Mouse (Mus musculus) heart, embryonic 10.5 days (tissue): ENCODE data around the gene Ttc7b. TPM values are rescaled to one million over a fixed set of nuclear protein-coding genes. Genes with fewer than 3 reads are reported as not detected.

Source experiments
- DNase-seq: peaks from one replicate; pipeline ENCODE4 v3.0.0-alpha.2; 2017; ENCODE audit warnings: low spot score
- H3K27ac ChIP-seq: fragments of 300-500 bp; sonication (generic); 2 replicates; pipeline ENCODE4 v1.5.1; 2016; ENCODE audit warnings: mild to moderate bottlenecking
- H3K27me3 ChIP-seq: fragments of 300-500 bp; sonication (generic); 2 replicates; pipeline ENCODE4 v1.6.1; 2016; ENCODE audit warnings: mild to moderate bottlenecking; ENCODE audit not compliant: poor library complexity, insufficient read depth, severe bottlenecking
- H3K36me3 ChIP-seq: fragments of 300-500 bp; sonication (generic); 2 replicates; pipeline ENCODE4 v1.6.1; 2016; ENCODE audit warnings: mild to moderate bottlenecking, moderate library complexity
- H3K4me1 ChIP-seq: fragments of 300-500 bp; sonication (generic); 2 replicates; pipeline ENCODE4 v1.6.1; 2016; ENCODE audit warnings: mild to moderate bottlenecking
- H3K4me3 ChIP-seq: fragments of 300-500 bp; sonication (generic); 2 replicates; pipeline ENCODE4 v1.5.1; 2016; ENCODE audit warnings: mild to moderate bottlenecking, moderate library complexity
- H3K9me3 ChIP-seq: fragments of 300-500 bp; sonication (generic); 2 replicates; pipeline ENCODE4 v1.6.1; 2016; ENCODE audit warnings: mild to moderate bottlenecking, moderate library complexity
- WGBS: fragments of 180-500 bp; shearing (Covaris S2); methylation state at CpG from one replicate; pipeline ENCODE4 v1.1.7; 2016; 5-methylcytosine and 5-hydroxymethylcytosine counted together
- polyA plus RNA-seq: library from polyadenylated mRNA; unstranded; fragments of >200 nt; fragmentation: Nextera tagmentation; extraction: Ambion mirVana; gene quantifications from 2 replicates; pipeline ENCODE4 v1.2.1, GENCODE M21; 2016

Ttc7b gene
- polyA plus RNA-seq, 1 experiment from 2014 or later: 5.9 TPM

- no peak for DNase-seq
- WGBS: 78% methylated on average over 14 of the region's 14 CpGs
- Histone ChIP-seq H3K27ac (no peak overlapping the region), H3K4me3 (no peak overlapping the region), H3K27me3 (no peaks in the 10 kb centered on the region), H3K9me3 (no peaks in the 10 kb centered on the region), H3K36me3 (peaks cover 33% of the 10 kb centered on the region; the same call in 1 of the 2 replicates), H3K4me1 (0 out of 2 replicates have a peak, but pooled peaks cover 2% of the 10 kb centered on the region)
Observed at GRCm38 (mm10) chr12:100380697-100381291, 139.8 kb downstream of the Ttc7b start.

DNA sequence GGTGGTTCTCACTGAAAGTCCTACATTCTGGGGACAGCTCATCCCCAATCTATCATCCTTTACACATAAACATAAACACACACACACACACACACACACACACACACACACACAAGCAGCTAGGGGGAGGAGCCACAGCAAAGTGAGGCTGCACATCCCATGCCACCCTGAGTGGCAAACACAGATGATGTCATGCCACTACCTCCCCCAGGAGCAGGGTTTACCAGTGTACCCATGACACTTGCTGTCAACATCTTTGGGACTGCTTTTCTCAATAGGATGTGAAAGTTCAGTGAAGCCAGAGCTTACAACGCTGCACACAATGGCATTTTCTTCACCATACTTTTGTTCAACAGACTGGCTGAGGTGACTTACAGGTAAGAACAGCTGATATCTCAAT, 140.8 kb downstream of the Ttc7b start:
- Histone ChIP-seq H3K27me3 (no peaks in the 10 kb centered on the region), H3K9me3 (no peaks in the 10 kb centered on the region), H3K4me1 (no peaks in the 10 kb centered on the region), H3K27ac (no peak overlapping the region), H3K36me3 (peaks cover 38% of the 10 kb centered on the region), H3K4me3 (no peak overlapping the region)
- DNase-seq: no peak
- WGBS: 78% methylated on average over 1 of the region's 1 CpGs

DNA sequence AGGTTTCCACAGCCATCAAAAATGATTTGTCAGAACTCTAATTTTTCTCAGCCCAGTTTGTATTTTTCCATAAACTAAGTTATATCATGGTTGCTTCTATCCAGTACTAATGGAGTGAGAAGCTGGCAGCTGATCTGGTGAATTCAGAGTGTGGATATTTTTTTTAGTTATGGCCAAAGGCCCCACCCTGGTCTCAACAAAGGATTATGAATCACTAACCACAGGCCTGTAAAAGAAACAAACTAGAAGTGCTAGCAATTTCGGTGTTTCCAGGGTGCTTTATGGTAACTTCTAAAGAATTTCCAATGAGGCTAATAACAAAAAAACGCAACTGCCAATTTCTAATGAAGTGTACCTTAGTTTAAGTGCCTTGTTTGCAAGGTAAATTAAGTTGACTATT, 142.4 kb downstream of the Ttc7b start:
- H3K4me3 ChIP-seq: no peak overlapping the region
- no peak overlapping the region for H3K27ac ChIP-seq
- WGBS: 76% methylated on average over 2 of the region's 2 CpGs
- H3K9me3 ChIP-seq: no peaks in the 10 kb centered on the region
- no peaks in the 10 kb centered on the region for H3K4me1 ChIP-seq
- no peaks in the 10 kb centered on the region for H3K27me3 ChIP-seq
- DNase-seq: no peak
- H3K36me3 ChIP-seq: peaks cover 43% of the 10 kb centered on the region

GRCm38 (mm10) chr12:100377791-100378190, 142.8 kb downstream of the Ttc7b start:
- Histone ChIP-seq H3K4me3 (no peak overlapping the region), H3K9me3 (no peaks in the 10 kb centered on the region), H3K27me3 (no peaks in the 10 kb centered on the region), H3K4me1 (no peaks in the 10 kb centered on the region), H3K27ac (no peak overlapping the region), H3K36me3 (peaks cover 43% of the 10 kb centered on the region)
- WGBS: 46% methylated on average over 1 of the region's 1 CpGs
- DNase-seq: no peak

GRCm38 (mm10) chr12:100375801-100376200, 144.8 kb downstream of the Ttc7b start:
- Histone ChIP-seq H3K4me3 (no peak overlapping the region), H3K27me3 (no peaks in the 10 kb centered on the region), H3K36me3 (peaks cover 50% of the 10 kb centered on the region), H3K9me3 (no peaks in the 10 kb centered on the region), H3K27ac (no peak overlapping the region), H3K4me1 (no peaks in the 10 kb centered on the region)
- WGBS: 80% methylated on average over 8 of the region's 8 CpGs
- no peak for DNase-seq

DNA sequence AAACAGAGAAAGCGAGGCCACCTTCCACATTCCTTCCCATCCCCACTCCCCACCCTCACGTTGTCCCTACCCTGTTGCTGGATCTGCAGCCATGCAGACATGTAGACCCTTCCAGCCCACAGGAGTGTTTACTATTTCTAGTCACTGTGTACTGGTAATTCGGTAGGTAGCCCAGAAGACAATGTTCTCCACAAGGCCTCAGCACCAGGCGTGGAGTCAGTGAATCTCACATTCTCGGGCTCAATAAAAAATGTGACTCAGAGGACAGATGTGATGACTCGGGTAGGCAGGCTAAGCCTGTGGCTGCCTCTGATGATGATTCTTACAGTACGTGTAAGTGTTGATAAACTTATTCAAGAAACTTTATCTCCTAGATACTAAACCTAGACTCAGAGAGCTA, 147.8 kb downstream of the Ttc7b start:
- WGBS: 78% methylated on average over 7 of the region's 7 CpGs
- peaks cover 60% of the 10 kb centered on the region for H3K36me3 ChIP-seq

GRCm38 (mm10) chr12:100372015-100372414, 148.6 kb downstream of the Ttc7b start:
- WGBS: 80% methylated on average over 4 of the region's 4 CpGs
- Histone ChIP-seq H3K9me3 (no peaks in the 10 kb centered on the region), H3K4me3 (no peak overlapping the region), H3K4me1 (no peaks in the 10 kb centered on the region), H3K36me3 (peaks cover 60% of the 10 kb centered on the region), H3K27ac (no peak overlapping the region), H3K27me3 (no peaks in the 10 kb centered on the region)
- no peak for DNase-seq

More for the DNA sequence above, 147.8 kb downstream of the Ttc7b start:
- no peaks in the 10 kb centered on the region for H3K27me3 ChIP-seq
- H3K27ac ChIP-seq: no peak overlapping the region
- no peaks in the 10 kb centered on the region for H3K4me1 ChIP-seq
- H3K9me3 ChIP-seq: no peaks in the 10 kb centered on the region
- H3K4me3 ChIP-seq: no peak overlapping the region
- DNase-seq: no peak

GRCm38 (mm10) chr12:100369786-100370185, 150.8 kb downstream of the Ttc7b start:
- Histone ChIP-seq H3K9me3 (no peaks in the 10 kb centered on the region), H3K36me3 (peaks cover 61% of the 10 kb centered on the region), H3K27ac (no peak overlapping the region), H3K27me3 (no peaks in the 10 kb centered on the region), H3K4me1 (no peaks in the 10 kb centered on the region), H3K4me3 (no peak overlapping the region)
- WGBS: 80% methylated on average over 2 of the region's 2 CpGs
- no peak for DNase-seq

- Histone ChIP-seq H3K27me3 (no peaks in the 10 kb centered on the region), H3K4me3 (no peak overlapping the region), H3K4me1 (no peaks in the 10 kb centered on the region), H3K9me3 (no peaks in the 10 kb centered on the region), H3K27ac (no peak overlapping the region), H3K36me3 (peaks cover 58% of the 10 kb centered on the region)
- no peak for DNase-seq
- WGBS: 60% methylated on average over 3 of the region's 3 CpGs
Observed at GRCm38 (mm10) chr12:100369220-100369619, 151.4 kb downstream of the Ttc7b start.

GRCm38 (mm10) chr12:100361330-100361729, 159.3 kb downstream of the Ttc7b start:
- WGBS: 84% methylated on average over 12 of the region's 12 CpGs
- Histone ChIP-seq H3K9me3 (no peaks in the 10 kb centered on the region), H3K36me3 (peaks cover 26% of the 10 kb centered on the region), H3K4me1 (0 out of 2 replicates have a peak, but pooled peaks cover 4% of the 10 kb centered on the region), H3K4me3 (no peak overlapping the region), H3K27ac (no peak overlapping the region), H3K27me3 (no peaks in the 10 kb centered on the region)
- no peak for DNase-seq

GRCm38 (mm10) chr12:100358040-100358620, 162.5 kb downstream of the Ttc7b start:
- H3K4me1 ChIP-seq: no peaks in the 10 kb centered on the region
- no peak for DNase-seq
- H3K9me3 ChIP-seq: no peaks in the 10 kb centered on the region
- no peak overlapping the region for H3K27ac ChIP-seq
- H3K4me3 ChIP-seq: no peak overlapping the region
- WGBS: 77% methylated on average over 6 of the region's 6 CpGs
- no peaks in the 10 kb centered on the region for H3K27me3 ChIP-seq
- peaks cover 15% of the 10 kb centered on the region for H3K36me3 ChIP-seq

- Histone ChIP-seq H3K36me3 (peaks cover 19% of the 10 kb centered on the region), H3K27ac (no peak overlapping the region), H3K27me3 (no peaks in the 10 kb centered on the region), H3K4me1 (no peaks in the 10 kb centered on the region), H3K9me3 (no peaks in the 10 kb centered on the region), H3K4me3 (no peak overlapping the region)
- WGBS: 76% methylated on average over 6 of the region's 7 CpGs
- no peak for DNase-seq
Observed at GRCm38 (mm10) chr12:100356407-100356806, 164.2 kb downstream of the Ttc7b start.

- Histone ChIP-seq H3K9me3 (no peaks in the 10 kb centered on the region), H3K4me3 (no peak overlapping the region), H3K4me1 (no peaks in the 10 kb centered on the region), H3K36me3 (peaks cover 25% of the 10 kb centered on the region), H3K27ac (no peak overlapping the region), H3K27me3 (no peaks in the 10 kb centered on the region)
- DNase-seq: no peak
- 65% methylated on average over 5 of the region's 5 CpGs for WGBS
Observed at GRCm38 (mm10) chr12:100355565-100355964, 165.1 kb downstream of the Ttc7b start.

- H3K36me3 ChIP-seq: peaks cover 25% of the 10 kb centered on the region
- no peaks in the 10 kb centered on the region for H3K4me1 ChIP-seq
- DNase-seq: no peak
- no peaks in the 10 kb centered on the region for H3K27me3 ChIP-seq
- H3K27ac ChIP-seq: no peak overlapping the region
- WGBS: 69% methylated on average over 7 of the region's 7 CpGs
- H3K9me3 ChIP-seq: no peaks in the 10 kb centered on the region
- no peak overlapping the region for H3K4me3 ChIP-seq
Observed at GRCm38 (mm10) chr12:100353954-100354353, 166.7 kb downstream of the Ttc7b start.
